Mouse (Mus musculus): ENCODE results near the gene Ghr. TPM values are rescaled to one million over a fixed set of nuclear protein-coding genes. Genes with fewer than 3 reads are reported as not detected.

The Ghr gene
- polyA plus RNA-seq, 1 experiment, result 3.8 TPM

DNA sequence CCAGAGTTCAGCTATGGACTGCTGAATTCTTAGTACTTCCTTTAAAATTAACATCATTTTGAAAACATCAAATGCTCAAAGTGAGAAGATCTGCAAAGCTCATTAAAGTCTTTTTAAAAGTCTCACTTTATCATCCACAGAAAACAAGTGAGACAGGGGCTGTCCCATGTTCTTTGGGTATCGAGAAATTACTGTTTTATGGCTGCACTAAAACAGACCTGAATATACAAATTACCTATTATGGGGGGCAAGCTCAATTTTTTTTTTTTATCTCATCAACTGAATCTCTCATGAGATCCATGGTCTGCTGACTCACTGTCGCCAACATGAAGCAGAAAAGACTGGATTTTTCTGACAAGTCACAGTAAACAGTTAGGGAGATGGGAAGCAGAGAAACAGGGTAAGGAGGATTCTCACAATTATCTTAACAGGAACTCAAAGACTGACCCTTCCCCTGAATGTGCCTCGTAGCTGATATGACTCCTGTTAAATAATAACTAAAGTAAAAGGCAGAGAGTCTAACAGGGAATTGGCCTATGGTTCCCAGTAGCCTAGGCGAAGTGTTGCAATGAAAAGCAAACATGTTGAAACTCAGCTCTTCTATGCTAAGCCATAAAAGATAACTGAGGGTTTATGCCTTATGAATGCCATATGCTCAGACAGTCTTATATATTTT, 18.3 kb upstream of the Ghr start:
- WGBS, result 33% methylated on average over 4 of the region's 4 CpGs
- Histone ChIP-seq H3K27me3 (ENCODE audit: control insufficient read depth, insufficient read depth, low read length) (no peaks in the 10 kb centered on the region), H3K27ac (ENCODE audit: insufficient read depth, low read depth, low read length) (no peak overlapping the region), H3K4me3 (ENCODE audit: low read depth, low read length) (no peak overlapping the region), H3K36me3 (ENCODE audit: control insufficient read depth, insufficient read depth, low read length) (no peaks in the 10 kb centered on the region), H3K4me1 (ENCODE audit: control insufficient read depth, insufficient read depth, insufficient read length, low read length) (no peaks in the 10 kb centered on the region)
- TF ChIP-seq CTCF (IDR thresholded peaks at IDR 0.05; ENCODE audit: extremely low read depth, insufficient read length, insufficient replicate concordance, low read depth, low read length) (no peak), POLR2A (IDR thresholded peaks at IDR 0.05; ENCODE audit: low read depth, low read length) (no peak)

DNA sequence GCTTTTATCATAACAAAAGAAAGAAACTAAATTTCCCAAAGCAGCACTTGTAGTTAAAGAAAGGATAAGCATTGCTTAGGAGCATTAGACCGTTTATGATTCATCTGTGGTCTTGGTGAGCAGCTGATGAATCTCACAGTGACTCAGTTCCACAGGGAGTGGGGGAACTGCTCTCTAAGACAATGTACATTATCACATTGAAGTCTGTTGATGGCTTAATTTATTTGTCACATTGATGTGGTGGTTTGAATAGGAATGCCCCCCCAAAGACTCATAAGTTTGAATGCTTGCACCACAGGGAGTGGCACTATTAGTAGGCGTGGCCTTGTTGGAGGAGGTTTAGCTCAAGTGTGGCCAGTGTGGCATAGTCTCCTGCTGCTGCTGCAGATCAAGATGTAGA, 4.6 kb upstream of the Ghr start:
- Histone ChIP-seq H3K4me1 (ENCODE audit: control insufficient read depth, insufficient read depth, insufficient read length, low read length) (no peaks in the 10 kb centered on the region), H3K27me3 (ENCODE audit: control insufficient read depth, insufficient read depth, low read length) (no peaks in the 10 kb centered on the region), H3K4me3 (ENCODE audit: low read depth, low read length) (no peak overlapping the region), H3K36me3 (ENCODE audit: control insufficient read depth, insufficient read depth, low read length) (no peaks in the 10 kb centered on the region), H3K27ac (ENCODE audit: insufficient read depth, low read depth, low read length) (no peak overlapping the region)
- TF ChIP-seq CTCF (IDR thresholded peaks at IDR 0.05; ENCODE audit: extremely low read depth, insufficient read length, insufficient replicate concordance, low read depth, low read length), result no peak
- 72% methylated on average over 2 of the region's 2 CpGs for WGBS

DNA sequence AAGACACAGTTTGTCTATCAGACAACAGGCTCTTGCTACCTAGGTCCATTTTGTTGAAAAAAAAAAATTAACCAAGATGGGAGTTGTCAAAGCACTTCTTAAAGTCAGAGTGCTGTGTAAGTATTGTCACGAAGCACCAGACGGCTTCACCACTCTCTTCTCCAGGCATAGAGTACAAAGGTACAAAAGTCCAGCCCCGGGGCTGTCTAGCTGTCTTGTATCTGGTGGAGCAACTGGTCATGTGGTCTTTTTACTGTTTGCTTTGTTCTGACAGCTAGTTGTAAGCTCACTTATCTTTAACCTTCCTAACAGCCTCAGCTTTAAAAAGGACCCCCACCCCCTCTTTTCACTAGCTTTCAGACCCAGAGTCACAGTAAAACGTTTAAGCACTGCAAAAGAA, 1.1 kb upstream of the Ghr start:
- TF ChIP-seq CTCF (IDR thresholded peaks at IDR 0.05; ENCODE audit: extremely low read depth, insufficient read length, insufficient replicate concordance, low read depth, low read length) (no peak), POLR2A (IDR thresholded peaks at IDR 0.05; ENCODE audit: low read depth, low read length) (no peak)

DNA sequence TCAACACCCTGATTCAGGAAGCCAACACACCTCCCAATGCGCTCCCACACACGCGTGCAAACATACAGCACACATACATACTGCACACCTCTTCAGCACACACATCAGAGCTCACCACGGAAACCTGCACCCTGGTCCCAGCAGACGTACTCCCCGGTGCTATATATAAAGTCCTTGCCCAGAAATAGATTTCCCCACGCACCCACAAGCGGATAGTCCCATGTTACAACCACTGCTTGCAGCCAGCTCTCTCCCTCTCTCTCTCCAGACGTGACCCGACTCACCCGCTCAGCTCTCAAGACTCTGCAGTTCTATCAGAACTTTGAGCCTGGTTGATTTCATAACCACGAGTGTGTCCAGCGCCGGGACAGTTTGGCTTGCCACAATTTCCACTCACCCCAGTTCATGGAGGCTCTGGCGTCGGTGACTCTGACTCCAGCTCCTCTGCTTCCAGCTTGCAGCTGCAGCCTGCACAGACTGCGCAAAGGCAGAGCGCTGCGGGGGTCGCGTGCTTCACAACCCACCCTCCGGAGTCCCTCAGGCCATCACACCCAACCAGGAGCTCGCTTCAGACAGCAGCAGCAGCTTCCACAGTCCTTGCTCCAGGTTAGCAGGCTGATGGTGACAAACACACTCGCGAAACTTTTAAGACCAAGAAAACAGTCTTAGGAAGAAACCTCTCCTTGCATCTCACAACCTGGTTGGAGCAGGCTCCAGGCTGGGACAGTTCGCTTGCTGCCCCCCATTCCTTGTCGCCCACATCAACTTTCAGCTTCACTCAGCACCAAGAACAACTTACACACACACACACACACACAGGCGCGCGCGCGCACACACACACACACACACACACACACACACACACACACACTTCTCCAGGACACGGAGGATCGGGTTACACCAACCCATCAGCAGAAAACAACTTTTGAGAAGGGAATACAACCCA, 1.2 kb downstream of the Ghr start:
- peaks cover 2% of the 10 kb centered on the region for H3K4me1 ChIP-seq (ENCODE audit: control insufficient read depth, insufficient read depth, insufficient read length, low read length)
- H3K27me3 ChIP-seq (ENCODE audit: control insufficient read depth, insufficient read depth, low read length), result no peaks in the 10 kb centered on the region
- WGBS, result under 1% methylated on average over 34 of the region's 34 CpGs
- H3K27ac ChIP-seq (ENCODE audit: insufficient read depth, low read depth, low read length), result peak overlapping the region; percentile 68
- no peak for TF ChIP-seq CTCF (IDR thresholded peaks at IDR 0.05; ENCODE audit: extremely low read depth, insufficient read length, insufficient replicate concordance, low read depth, low read length)
- no peak for TF ChIP-seq POLR2A (IDR thresholded peaks at IDR 0.05; ENCODE audit: low read depth, low read length)
- no peaks in the 10 kb centered on the region for H3K36me3 ChIP-seq (ENCODE audit: control insufficient read depth, insufficient read depth, low read length)
- peak overlapping the region; percentile 73 for H3K4me3 ChIP-seq (ENCODE audit: low read depth, low read length)

More for the DNA sequence above, 1.1 kb upstream of the Ghr start:
- H3K27me3 ChIP-seq (ENCODE audit: control insufficient read depth, insufficient read depth, low read length), result no peaks in the 10 kb centered on the region
- H3K4me3 ChIP-seq (ENCODE audit: low read depth, low read length), result no peak overlapping the region
- WGBS, result 21% methylated on average over 4 of the region's 4 CpGs
- H3K27ac ChIP-seq (ENCODE audit: insufficient read depth, low read depth, low read length), result no peak overlapping the region
- H3K36me3 ChIP-seq (ENCODE audit: control insufficient read depth, insufficient read depth, low read length), result no peaks in the 10 kb centered on the region
- peaks cover 2% of the 10 kb centered on the region; the same call in 1 of the 2 replicates for H3K4me1 ChIP-seq (ENCODE audit: control insufficient read depth, insufficient read depth, insufficient read length, low read length)

DNA sequence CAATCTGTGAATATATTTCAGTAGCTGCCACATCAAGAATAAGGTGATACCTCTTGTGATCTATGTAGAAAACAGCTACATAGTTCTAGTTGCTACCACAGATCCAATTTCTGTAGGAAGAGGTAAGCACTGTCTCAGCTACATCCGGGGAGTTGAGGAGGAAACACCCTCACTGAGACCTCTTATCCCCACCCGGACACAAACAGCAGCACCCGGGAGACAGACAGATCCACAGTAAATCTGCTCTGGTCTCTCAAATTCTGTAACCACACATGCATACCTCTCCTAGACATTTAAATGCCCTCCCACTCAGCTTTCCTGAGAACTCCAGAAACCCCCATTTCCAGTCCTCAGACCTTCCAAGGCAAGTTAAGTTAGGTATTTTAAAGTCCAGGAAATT, 2.0 kb downstream of the Ghr start:
- TF ChIP-seq POLR2A (IDR thresholded peaks at IDR 0.05; ENCODE audit: low read depth, low read length) (no peak), CTCF (IDR thresholded peaks at IDR 0.05; ENCODE audit: extremely low read depth, insufficient read length, insufficient replicate concordance, low read depth, low read length) (no peak)
- no peaks in the 10 kb centered on the region for H3K36me3 ChIP-seq (ENCODE audit: control insufficient read depth, insufficient read depth, low read length)
- H3K4me1 ChIP-seq (ENCODE audit: control insufficient read depth, insufficient read depth, insufficient read length, low read length), result peaks cover 2% of the 10 kb centered on the region
- no peaks in the 10 kb centered on the region for H3K27me3 ChIP-seq (ENCODE audit: control insufficient read depth, insufficient read depth, low read length)
- WGBS, result 11% methylated on average over 3 of the region's 3 CpGs
- 0 out of 2 replicates have a peak overlapping the region, but pooled peaks have one; percentile 10 for H3K4me3 ChIP-seq (ENCODE audit: low read depth, low read length)
- H3K27ac ChIP-seq (ENCODE audit: insufficient read depth, low read depth, low read length), result peak overlapping the region; percentile 68

DNA sequence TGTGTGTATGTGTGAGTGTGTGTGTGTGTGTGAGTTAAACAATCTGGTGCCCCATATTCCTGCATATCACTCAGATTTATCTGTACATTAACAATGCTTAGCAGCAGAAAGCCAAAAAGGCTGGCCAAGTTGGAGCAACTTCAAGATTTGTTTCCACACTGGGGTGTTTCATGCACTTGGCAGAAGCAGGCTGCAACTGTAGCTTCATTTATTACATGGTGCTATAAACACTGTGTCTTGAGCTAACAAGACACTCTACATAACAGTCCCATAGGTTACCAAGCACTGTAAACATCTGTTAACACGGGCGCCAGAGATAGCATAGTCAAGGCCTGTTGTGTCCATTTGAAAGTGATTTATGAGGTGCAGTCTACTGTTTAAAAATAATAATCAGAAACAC, 3.1 kb downstream of the Ghr start:
- 11% methylated on average over 2 of the region's 2 CpGs for WGBS
- Histone ChIP-seq H3K27me3 (ENCODE audit: control insufficient read depth, insufficient read depth, low read length) (no peaks in the 10 kb centered on the region), H3K4me3 (ENCODE audit: low read depth, low read length) (no peak overlapping the region), H3K4me1 (ENCODE audit: control insufficient read depth, insufficient read depth, insufficient read length, low read length) (peaks cover 2% of the 10 kb centered on the region), H3K36me3 (ENCODE audit: control insufficient read depth, insufficient read depth, low read length) (no peaks in the 10 kb centered on the region), H3K27ac (ENCODE audit: insufficient read depth, low read depth, low read length) (no peak overlapping the region)
- TF ChIP-seq CTCF (IDR thresholded peaks at IDR 0.05; ENCODE audit: extremely low read depth, insufficient read length, insufficient replicate concordance, low read depth, low read length), result no peak

DNA sequence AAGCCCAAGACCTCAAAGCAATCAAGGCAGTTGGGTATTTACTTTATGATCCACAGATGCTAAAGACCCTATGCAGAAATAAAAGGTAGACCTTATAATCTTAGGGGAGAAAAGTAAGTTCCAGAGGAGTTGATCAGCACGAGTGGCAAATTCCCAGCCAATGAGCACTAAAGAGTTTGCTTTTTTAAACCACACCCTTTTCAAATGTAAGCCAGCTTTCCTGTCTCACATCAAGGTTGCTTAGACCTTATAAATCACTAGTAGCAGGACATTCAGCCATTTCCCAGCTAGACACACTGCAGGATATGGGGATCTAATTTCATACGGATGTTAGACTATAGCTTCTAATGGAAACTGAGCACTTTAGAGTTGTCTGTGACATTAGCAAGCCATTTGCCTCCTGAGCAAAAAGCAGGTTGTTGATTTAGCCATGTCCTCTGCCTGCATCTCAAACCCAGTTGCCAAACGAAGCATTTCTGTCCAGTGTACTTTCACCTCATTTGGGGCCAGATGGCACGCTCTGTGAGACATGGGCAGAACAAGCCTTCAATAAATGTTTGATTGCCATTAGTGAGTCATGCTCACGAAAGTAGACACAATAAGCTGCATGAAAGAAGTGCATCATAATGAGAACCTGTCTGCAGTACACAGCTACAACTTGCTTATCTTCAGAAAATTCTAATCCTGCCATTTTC, 4.9 kb downstream of the Ghr start:
- Histone ChIP-seq H3K27ac (ENCODE audit: insufficient read depth, low read depth, low read length) (no peak overlapping the region), H3K27me3 (ENCODE audit: control insufficient read depth, insufficient read depth, low read length) (no peaks in the 10 kb centered on the region), H3K4me1 (ENCODE audit: control insufficient read depth, insufficient read depth, insufficient read length, low read length) (peaks cover 2% of the 10 kb centered on the region), H3K36me3 (ENCODE audit: control insufficient read depth, insufficient read depth, low read length) (no peaks in the 10 kb centered on the region), H3K4me3 (ENCODE audit: low read depth, low read length) (no peak overlapping the region)
- 22% methylated on average over 5 of the region's 5 CpGs for WGBS
- no peak for TF ChIP-seq POLR2A (IDR thresholded peaks at IDR 0.05; ENCODE audit: low read depth, low read length)
- TF ChIP-seq CTCF (IDR thresholded peaks at IDR 0.05; ENCODE audit: extremely low read depth, insufficient read length, insufficient replicate concordance, low read depth, low read length), result no peak

Measured in small intestine, adult 2 months (tissue).